Mouse (Mus musculus) retina, postnatal 7 days (tissue): ENCODE data around the gene Agap1.

Source experiments
- DNase-seq: peaks from one replicate; pipeline ENCODE4 v3.0.0-alpha.2; 2012; ENCODE audit warnings: low read depth, low spot score

Agap1 gene

DNA sequence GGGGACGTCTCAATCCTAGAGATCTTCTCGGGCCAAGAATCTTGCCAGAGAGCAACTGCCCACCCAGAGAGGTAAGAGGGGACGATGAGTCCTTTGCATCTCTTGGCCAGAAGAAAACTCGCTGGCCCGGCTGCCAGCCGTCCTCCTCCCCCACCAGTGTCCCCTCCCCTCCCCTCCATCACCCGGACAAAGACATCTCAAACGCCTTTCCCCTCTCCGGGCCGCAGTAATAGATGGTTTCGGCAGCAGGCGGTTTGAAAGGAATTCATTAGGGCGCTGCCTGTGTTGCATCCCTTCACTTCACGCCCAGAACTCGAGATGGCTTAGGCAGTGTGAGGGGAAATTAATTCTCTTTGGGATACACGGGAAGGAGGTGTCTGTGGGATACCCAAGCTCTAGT, 478.0 kb downstream of the Agap1 start:
- DNase-seq = no peak

DNA sequence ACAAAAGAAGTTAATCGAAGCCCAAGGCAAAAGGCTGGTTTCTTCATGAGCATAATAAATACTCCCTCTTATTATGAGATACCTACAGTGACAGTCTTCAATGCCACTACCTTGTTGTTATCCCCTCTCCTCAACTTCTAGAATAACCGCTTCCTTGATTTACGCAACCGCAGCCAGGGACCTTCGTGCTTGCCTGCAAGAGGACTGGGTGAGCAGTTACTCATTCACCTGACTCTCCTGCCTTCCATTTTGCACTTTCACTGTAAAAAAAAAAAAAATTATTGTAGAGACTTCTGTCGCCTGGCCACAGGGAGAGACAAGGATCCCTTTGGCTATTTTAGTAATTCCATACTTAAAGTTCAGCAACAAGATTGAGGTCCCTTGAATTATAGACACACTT, 478.4 kb downstream of the Agap1 start:
- no peak for DNase-seq

DNA sequence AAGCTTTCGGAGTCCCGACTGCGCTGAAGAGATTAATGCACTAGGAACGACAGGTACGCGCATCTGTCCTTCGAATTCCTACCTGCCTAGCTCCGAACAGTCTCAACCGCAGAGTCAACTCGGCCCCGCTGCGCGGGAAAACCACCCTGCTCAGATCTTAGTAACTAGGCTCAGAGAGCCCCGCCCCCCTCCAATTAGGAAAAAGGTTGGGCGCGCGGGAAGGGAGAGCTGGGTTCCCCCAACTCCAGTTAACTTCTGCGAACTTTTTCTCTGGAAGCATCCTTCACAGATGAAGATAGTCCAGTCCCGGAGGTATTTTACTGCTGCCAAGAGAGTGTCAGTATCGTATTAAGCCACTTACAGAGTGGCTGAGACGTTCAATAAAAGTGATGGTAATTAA, 479.2 kb downstream of the Agap1 start:
- no peak for DNase-seq

DNA sequence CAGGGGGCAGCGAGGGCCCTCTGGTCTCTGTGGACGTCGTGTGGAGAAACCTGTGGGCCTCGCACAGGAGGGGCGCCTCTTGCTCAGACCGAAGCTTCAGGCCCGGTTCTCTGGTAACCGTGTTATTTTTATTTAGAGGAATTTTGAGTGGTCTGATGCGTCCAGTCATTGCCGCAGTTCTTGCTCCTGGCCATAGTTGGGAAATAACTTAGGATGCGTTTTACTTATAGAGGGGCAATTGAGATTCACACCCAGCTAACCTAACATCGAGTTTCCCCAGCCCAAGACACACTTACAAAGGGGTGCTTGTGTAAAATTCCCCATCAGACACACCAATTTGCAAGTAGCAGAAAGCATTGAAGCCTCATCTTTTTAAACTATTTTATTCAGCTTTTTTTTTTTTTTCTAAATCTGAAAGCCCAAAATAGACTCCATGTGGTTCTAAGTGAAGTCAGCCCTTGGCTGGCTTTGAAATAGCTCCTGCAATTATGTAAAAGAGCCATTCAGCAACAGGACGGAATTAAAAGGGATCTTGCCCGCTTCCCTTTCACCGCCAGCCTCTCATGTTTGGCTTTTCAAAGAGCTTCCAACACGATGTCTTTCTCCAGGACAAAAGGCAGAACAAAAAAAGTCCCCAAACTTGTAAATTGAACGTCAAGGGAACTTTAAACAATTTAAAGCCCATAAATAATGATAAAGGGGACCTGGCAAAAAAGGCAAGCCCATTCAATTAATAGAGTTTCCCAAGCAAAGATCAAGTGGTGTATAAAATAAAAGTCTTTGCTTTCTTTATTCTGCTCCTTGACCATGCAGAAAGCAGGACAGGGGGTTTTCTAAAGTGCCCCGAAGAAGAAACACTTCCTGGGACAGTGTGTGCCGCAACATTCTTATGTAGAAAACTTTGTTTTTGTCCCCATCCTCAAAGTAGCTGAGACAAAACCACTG, 480.0 kb downstream of the Agap1 start:
- no peak for DNase-seq

DNA sequence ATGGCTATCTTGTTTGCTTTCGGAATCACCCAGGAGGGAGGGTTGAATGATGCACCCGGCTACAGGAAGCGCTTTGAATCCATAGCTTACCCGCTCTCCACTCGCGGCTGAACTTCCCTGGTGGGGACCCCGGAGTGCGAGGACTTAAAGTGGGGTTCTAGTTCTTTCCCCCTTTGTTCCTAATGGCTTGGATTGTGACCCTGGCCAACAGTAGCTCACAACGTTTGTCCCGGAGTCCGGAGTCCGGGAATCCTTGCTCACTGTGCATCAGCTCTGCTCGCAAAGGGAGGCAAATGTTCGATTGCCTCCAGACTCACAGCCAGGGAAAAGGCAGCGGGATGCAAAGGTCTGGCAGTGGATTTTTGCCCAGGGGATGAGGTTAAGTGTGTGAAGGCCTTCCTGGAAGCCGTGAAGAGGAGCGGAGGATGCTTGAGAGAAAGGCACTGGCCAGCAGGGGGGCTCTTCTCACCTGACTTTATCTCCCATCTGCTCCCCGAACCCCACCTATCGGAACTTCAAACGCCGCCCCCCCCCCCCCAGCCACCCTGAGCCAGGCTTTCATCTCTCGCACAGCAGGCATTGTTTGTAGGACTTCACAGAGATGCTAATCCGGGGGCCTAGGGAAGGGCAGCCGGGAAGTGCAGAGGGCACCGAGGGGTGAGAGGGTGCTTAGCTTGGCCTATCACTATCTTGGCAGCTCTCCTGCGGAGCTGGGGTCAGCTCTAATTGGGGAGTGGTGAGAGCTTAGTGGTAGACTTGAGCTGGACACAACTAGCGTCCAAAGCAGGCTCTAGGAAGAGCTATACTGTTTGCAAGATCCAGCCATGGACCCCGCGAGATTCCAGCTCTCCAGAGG, 481.1 kb downstream of the Agap1 start:
- no peak for DNase-seq

DNA sequence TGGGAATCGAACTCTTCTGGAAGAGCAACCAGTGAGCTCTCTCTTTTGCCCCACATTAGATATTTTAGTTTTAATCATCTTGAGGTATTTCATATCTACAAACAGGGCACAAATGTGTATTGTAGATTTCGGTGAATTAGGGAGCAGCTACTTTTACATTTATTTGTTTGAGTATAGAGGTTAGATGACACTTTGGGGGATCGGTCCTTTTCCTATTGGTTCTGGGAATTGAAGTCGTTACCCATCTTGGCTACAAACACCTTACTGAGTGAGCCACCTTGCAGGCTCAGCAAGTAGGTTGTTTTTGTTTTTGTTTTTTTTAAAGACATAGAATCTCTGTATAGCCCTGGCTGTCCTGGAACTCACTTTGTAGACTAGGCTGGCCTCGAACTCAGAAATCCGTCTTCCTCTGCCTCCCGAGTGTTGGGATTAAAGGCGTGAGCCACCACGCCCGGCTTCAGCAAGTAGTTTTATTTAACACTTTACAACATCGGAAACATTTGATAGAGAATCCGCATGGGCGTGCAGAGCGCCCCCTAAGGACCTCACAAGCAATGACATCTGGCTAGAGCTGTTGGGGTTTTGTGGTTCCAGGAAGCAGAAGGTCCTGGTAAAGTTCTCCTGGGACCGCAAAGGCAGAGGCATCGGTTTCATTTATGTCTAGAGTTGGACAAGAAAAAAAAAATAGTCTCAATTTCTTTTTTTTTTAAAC, 484.4 kb downstream of the Agap1 start:
- DNase-seq = no peak

DNA sequence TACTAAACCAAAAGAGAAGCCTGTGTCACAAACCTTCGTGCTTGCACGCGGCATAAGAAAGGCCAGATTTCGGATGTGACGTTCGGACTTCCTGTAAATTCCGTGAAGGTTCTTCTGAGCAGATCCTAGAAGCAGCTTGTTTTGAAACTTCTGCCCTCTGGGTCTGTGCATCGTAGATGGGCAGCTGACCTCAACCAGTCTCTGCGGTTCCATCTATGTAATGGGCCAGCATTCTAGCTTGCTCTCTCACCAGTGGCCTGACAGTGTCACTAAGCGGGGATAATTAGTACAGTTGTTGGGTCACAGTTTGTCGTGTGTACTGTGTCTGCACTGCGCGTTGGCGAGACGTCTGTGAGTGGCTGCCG, 485.0 kb downstream of the Agap1 start:
- no peak for DNase-seq

DNA sequence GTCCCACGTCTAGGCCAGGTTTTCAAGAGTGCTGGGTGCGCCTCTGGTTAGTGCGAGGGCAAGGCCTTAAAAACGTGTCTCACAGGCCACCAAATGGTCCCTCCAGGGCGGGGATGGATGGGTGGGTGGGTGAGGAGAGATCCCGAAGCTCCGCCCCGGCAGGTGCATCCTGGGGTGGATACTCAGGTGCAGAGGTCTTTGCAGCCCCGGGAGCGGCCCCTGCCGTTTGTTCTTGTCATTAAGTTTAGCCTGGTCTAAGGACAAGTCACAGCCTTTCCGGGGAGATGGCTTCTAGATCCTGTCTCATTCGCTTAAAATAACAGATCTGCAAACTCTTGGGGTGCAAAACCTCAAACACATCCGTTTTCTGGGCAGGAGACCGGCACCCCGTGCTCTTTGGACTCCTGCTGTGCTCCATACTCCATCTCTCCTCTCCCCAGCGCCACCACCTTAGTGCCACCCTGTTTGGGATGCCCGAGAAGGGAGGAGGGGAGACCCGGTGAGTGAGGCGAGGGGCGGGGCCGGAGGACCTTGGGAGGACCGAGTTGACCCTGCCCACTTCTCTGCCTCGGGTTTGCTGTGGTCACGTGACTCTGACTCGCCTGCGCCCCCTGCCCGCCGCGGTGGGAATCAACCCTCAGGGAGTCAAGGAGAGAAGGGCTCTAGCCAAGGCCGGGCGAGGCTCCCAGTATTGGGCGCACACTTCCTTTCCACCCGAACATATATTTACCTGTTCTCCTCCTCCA, 485.5 kb downstream of the Agap1 start:
- peak; percentile 61 for DNase-seq

DNA sequence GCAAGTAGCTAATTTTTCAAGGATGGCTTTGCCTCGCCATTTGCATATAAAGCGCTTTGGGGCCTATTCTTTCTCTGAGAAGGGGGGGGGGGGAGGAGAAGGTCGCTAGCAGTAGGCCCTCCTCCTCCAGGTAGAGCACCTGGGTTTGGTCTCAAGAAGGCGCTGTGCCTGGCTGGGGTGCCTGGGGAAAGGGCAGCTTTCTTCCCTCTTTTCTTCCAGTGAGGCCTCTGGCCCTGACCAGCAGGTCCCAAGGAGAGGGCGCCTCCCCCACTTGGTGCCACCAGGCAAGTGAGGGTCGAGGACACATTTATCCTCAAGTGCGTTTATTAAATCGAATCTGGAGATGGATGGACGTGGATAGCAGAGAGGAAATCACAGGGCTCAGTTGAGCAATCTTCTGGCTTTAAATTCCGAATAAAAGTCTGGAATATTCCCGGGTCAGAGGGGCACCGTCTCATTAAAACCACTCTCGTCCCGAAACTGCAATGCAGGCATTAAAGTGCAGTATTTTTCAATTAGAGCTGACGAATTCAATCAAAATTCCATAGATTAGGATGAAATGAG, 486.4 kb downstream of the Agap1 start:
- no peak for DNase-seq

DNA sequence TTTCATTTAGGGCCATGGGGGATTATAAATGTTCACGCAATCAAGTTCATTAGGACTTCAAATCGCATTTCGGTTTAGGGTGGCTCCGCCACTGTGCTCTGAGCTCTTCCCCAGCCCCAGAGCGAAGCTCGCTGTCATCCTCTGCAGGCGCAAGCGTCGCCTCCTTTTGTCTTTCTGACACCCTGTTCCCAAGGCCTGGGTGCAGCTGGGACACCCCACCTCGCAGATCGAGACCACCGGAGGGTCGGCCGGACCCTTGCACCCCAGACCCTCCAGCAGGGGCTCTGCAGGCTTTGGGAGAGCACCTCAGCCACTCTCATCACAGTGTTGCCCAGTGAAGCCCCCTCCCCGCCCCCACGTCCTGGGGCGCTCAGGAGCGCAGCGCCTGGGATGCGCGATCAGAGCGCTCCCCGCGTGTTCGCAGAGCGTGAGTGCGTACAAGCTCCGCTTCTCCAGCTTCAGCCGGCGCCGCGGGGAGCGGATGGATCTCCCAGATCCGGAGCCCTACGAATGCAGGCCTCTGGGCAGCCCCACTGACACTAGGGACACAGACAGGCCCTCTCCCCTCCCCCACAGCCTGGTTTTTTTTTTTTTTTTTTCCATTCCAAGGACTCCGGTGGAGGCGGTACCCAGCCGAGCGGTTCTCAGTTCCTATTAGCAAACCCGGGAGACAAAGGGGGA, 487.2 kb downstream of the Agap1 start:
- no peak for DNase-seq

DNA sequence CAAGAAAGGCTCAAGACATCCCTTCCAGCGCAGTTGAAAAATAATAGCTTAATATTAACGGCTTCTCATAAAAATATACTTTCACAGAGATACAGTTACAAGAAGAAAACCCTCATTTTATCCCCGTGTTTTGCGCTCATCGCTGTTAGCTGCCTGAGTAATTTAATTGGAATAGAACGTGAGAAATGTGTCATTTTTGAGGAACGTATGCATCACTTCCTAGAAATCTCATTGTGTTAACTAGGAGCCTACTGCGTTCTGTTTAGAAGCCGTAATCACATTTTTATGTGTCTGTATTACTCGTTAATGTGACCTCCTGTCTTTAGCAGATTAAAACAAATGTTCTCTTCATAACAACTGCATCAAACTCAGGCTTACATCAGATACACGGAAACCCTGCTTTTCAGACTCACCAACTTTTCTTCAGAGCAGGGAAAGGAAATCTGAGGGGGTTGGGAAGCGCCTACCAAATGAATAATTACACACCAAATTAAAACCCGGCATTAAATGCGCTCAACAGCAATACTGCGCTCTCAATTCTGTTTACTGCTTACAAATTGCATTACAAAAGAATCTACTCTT, 487.9 kb downstream of the Agap1 start:
- DNase-seq = no peak

DNA sequence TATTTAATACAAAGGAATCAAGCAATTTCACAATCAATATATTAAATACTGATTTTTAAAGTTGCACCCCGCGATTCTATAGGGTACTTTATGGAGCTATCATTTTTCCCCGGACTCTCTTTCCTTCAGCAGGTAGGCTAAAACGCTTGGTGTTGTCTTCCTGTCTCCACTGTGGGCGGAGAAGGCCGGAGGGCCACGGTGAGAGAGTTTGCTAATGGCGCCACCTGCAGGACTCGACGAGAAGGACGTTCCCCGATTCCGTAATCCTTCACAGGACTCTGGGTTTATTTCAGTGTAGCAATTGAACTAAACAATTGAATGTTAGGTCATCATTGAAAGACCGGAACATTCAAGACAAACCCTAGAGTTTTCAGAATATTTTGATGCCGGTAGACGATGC, 488.6 kb downstream of the Agap1 start:
- peak; percentile 69 for DNase-seq
